Mouse (Mus musculus) embryo, embryonic 10.5 days (tissue): ENCODE results near the gene Sla2.
A peak's percentile ranks its signal among the peaks of the same experiment; 100 is the strongest.
"Not testable (repeated sequence)": the region's sequence is repeated elsewhere in the genome, so short reads cannot be mapped to it uniquely, and the experiment has no call there.

Experiments
- DNase-seq: peaks from one replicate; pipeline ENCODE4 v3.0.0-alpha.2; 2015; ENCODE audit warnings: low spot score

Gene Sla2

DNA sequence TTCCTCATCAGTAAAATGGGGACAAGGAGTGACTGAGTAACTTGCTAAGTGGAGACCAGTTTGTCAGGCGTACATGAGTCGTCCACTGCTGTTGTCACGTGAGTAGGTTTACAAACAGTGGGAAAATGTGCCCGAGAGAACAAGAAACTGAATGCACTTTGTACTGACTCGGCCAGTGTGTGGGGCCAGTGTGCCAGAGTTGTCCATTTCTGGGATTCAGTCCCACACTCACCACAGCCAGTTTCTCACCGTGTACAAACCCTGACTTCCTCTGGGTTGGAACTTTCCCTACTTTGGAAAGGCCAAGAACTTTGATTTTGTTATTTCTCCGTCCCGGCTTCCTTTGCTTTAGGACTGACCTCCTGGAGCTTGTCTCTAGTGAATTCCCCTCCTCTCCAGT lies 18.0 kb downstream of the Sla2 start:
- no peak for DNase-seq

- DNase-seq: no peak
Observed at GRCm38 (mm10) chr2:156864481-156864880, 22.5 kb downstream of the Sla2 start.

GRCm38 (mm10) chr2:156863487-156864160 lies 23.4 kb downstream of the Sla2 start:
- DNase-seq: peak; percentile 31

DNA sequence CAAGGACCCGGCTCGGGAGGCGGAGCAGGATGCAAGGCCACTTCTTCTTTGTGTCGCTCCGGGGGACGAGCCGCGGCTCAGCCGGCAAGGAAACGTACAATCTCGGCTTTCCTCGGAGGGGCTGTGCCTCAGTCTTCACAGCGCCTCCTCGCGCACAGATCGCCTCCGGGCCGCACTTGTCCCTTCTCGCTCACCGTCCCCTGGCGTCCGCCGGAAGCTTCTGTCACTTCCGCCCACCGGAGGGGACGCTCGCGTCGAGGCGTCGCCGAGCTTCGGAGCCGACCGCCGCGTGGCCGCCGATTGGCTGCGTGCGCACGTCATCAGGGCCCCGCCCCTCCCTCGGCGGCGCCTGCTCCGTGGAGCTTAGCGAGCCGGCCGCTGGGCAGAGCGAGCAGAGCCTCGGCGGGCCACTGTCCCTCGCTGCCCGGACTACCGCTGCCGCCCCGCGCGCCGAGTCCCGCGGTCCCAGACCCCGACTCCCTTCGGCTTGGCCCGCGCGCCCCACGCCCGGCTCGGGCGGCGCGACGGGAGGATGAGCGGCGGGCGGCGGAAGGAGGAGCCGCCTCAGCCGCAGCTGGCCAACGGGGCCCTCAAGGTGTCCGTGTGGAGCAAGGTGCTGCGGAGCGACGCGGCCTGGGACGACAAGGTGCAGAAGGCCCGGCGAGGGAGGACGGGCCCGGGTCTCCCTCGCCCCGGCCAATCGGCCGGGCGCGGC lies 24.1 kb downstream of the Sla2 start, which contains the start of gene Rab5if:
TSS of gene Rab5if (plus strand) at position 357 of the 715 bp plus-strand sequence.
- peak; percentile 98 for DNase-seq

GRCm38 (mm10) chr2:156862041-156862717 lies 24.8 kb downstream of the Sla2 start:
- peak; percentile 69 for DNase-seq

- no peak for DNase-seq
Observed at GRCm38 (mm10) chr2:156858671-156859070, 28.3 kb downstream of the Sla2 start.

- no peak for DNase-seq
Observed at GRCm38 (mm10) chr2:156857835-156858234, 29.2 kb downstream of the Sla2 start, which contains the start of gene 4930518I15Rik. 4930518I15Rik (minus strand) TSS chr2:156857946.

- no peak for DNase-seq
Observed at GRCm38 (mm10) chr2:156857385-156857791, 29.6 kb downstream of the Sla2 start.

DNA sequence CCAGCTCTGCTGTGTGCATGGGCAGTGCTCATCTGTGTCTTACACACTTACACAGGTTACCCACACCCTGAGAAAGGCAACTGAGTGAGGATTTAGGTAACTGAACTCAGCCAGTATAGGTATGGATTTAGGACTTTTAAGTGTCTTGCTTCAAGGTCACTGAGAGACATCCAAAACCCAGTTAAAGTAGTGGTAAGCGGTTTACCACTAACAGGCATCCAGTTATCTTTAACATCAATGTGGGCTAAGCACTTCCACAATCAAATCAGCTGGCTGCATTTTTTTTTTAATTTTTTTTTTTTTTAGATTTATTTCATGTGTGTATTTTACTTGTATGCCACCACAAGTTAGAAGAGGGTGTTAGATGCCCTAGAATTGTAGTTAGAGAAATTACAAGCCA lies 30.7 kb downstream of the Sla2 start:
- no peak for DNase-seq

GRCm38 (mm10) chr2:156853999-156854771 lies 32.8 kb downstream of the Sla2 start:
- DNase-seq: peak; percentile 54

GRCm38 (mm10) chr2:156853584-156853983 lies 33.4 kb downstream of the Sla2 start:
- not testable (repeated sequence) for DNase-seq

- no peak for DNase-seq
Observed at GRCm38 (mm10) chr2:156850505-156850904, 36.5 kb downstream of the Sla2 start.

DNA sequence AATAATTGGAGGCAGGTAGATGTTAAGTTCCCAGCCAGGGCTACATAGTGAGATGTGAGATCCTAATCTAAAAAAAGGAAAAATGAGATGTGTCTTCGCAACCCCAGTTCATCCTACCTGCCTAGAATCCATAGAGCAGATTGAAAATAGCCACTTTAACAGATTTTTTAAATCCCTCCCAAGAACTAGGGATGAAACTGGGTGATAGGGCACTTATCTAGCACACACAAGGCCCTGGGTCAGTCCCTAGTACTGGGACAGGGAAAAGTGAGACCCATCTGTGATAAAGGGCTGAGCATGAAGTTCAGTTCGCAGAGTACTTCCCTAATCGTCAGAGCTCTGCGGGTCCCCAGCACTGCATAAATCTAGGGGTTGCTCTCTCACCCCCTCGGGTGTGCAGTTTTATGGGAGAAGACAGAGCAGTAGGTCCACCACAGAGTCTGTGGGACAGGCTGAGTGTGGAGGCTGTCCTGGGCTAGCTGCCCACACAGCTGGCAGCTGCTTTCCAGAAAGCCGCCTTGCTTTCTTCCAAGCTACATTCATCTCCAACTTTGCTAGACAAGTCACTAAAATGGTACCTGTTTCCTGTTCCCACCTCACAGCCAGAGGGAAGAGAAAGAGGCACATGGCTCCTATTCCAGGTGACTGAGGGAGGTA lies 38.3 kb downstream of the Sla2 start:
- DNase-seq: no peak

DNA sequence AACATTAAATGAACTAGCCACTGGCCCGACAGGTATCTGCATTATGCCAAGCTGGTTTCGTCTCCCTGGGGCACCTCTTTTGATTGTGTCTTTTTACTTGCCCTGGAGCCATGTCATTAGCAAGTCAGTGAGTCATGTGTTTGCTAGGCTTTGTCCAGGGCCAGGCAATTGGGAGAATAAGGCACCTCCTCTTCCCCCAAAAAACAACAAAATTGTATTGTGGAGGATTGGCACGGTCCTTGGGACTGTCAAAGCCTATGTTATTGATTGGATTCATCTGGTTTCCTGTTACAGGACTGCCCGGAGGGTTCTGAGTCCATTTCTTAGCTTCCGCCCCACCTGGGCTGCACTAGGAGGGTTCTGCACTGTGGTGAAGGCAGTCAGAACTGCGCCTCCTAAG lies 39.3 kb downstream of the Sla2 start:
- DNase-seq: no peak

- peak; percentile 22 for DNase-seq
Observed at GRCm38 (mm10) chr2:156844715-156845114, 42.3 kb downstream of the Sla2 start.

DNA sequence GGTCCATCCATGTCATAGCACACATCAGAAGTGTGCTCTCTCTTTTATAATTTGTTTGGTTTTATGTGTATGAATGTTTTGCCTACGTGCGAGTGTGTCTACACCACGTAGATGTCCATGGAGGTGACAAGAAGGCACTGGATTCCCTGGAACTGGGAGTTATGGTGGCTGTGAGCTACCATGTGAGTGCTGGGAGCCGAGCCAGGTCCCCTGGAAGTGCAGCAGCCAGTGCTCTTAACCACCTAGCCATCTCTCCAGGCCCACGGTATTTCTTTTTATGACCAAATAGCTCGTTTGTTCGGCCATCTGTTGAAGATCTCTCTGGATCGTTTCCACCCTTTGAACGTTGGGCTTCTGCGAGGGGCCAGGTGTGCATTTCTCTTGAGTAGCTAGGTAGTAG lies 43.7 kb downstream of the Sla2 start:
- no peak for DNase-seq

DNA sequence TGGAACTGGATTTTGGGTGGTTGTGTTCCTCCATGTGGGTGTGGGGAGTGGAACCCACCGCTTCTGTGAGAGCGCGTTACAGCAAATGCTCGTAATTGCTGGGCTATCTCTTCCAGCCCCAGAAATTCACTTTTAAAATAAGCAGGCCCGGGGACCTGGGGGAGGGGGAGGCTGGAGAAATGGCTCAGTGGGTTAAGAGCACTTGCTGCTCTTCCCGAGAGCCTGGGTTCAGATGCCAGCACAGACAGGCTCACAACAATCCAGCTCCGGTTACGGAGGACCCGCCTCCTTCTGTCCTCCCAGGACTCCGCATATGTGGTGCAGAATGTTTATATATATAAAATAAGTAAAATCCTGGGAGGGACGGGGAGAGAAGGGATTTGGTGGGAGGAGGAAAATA lies 44.3 kb downstream of the Sla2 start:
- DNase-seq: peak; percentile 56

- DNase-seq: peak; percentile 58
Observed at GRCm38 (mm10) chr2:156841841-156842706, 44.9 kb downstream of the Sla2 start.

GRCm38 (mm10) chr2:156841028-156841840 lies 45.8 kb downstream of the Sla2 start:
- peak; percentile 77 for DNase-seq
